Mouse (Mus musculus) right cerebral cortex, postnatal 25 days (tissue): ENCODE results near the gene Cand1.

Source experiments
- DNase-seq: peaks from one replicate; pipeline ENCODE4 v3.0.0; 2022

Gene Cand1

GRCm38 (mm10) chr10:119206309-119206932 lies 33.4 kb downstream of the Cand1 start:
- DNase-seq = no peak

DNA sequence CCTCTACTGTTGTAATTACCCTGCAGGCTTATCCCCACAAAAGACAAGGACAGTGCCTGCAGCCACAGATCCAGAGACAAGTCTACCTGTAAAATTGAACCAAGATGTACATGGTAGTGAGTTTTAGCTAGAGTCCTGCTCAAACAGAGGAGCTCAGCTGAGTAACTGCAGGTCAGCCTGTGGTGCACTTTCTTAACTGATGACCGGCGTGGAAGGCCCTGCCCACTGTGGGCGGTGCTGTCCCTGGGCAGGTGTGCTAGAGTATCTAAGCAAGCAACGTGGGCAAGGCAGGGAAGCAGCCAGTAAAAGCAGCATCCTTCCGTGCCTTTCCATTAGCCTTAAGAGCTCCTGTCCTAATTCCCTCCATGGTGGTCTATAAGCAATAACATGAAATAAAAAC lies 34.6 kb downstream of the Cand1 start:
- DNase-seq = no peak

DNA sequence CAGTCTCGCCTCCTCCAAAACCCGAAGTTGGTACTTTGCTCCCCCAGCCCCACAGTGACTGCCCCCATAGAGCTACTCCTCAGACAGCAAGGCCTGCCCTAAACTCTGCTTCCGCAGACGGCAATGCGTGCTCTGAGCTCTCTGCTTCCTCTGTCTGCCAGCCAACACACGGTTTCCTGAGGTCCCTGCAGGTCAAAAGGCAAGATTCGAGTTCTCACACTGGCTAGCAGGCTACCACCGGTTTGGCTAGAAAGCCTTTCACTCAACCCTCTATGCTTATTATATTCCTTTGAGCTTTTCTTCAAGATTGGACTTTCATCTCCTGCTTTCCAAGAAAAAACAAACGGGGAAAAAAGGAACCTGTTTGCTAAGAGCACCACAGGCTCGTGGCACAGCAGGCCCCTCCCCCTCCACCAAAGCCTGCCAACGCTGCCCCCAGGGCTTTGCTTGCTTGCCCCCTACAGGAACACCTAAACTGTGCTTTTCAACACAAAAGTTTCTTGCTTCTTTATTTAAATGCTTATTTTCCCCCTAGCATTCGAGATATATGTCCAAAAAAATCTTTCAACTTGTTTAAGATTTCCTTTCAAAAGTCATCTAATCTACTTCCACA lies 35.4 kb downstream of the Cand1 start:
- no peak for DNase-seq

- DNase-seq = no peak
These were observed 40.0 kb downstream of the Cand1 start for GRCm38 (mm10) chr10:119199864-119200263.

DNA sequence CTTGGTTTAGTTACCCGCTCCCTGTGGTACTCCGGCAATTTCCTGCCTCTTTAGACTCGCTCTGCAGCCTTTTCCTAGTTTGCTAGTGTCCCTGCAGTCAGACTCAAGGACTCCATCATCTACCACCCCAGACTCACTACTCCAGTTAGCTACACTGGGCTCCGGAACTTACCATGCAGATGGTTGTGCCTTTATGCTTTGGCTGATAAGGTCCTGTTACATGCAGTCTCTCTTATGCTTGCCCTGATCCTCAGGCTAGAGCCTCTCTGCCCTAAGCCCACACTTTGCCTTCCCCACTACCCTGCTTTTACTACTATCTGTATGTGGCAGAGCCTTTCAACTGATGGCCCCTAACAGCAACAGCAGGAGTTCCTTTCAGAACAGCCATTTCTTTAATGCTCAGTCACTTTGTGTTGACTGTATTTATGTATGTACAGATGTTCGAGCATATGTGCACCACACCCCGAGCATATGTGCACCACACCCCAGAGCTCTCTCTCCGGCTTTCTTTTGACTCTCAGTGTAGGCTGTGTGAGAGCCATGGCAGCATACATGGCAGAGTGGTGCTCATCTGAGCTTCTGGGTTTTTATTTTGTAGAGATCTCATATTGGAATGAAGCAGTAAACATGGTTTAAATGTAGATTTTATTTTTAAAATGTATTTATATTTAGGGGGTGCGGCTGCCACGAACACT lies 41.5 kb downstream of the Cand1 start:
- DNase-seq = peak; percentile 33

GRCm38 (mm10) chr10:119197621-119198150 lies 42.2 kb downstream of the Cand1 start:
- no peak for DNase-seq

DNA sequence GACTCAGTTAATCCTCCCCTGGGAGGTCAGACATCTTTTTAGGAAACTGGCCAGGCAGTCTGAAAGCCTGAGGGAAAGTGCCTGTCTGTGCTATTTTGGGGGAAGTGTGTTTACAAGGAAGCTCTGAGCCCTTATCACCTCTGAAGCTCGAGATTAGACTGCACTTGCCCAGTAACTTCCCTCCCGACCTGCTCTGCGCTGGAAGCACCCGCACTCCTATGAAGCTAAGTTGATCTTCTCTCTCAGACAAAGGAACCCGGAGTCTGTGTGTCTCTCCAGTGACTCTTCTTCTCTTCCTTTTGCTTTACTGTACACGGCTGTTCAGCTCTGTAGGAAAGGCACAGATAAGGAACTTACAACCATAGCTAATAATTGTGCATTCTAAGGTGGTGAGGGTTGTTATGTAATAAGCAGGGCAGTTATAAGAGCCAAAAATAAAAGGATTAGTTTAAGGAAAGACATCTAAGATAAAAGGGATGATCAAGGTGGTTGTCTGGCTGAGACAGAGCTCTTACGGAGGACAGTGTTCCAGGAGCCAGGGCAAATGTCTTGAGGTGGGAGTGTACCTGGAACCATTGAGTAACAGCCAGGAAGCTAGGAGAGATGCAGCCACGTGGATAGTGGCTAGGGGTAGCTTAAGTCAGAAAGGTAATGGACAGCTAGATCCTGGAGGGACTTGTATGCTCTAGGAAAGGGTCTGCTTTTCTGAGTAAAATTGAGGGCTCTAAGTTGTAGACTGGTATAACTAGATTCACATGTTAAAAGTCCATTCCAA lies 47.1 kb downstream of the Cand1 start:
- no peak for DNase-seq

DNA sequence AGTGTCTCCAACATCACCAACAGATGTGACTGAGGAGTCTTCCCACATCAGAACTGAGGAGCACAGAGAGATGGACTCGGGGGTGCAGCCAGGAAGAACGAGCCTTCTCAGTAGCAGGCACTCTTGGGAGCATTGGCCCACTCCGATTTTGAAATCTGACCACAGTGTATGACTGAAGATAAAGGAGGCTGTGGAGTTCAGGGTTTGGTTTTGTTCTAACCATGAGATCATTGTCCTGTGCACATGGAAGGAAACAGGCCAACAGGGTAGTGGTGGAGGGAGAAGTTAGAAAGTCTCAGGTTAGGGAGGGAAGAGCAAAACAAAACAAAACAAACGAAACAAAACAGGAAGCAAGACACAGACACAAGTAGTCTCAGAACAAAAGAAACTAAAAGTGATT lies 52.1 kb downstream of the Cand1 start:
- DNase-seq = no peak

GRCm38 (mm10) chr10:119169656-119170055 lies 70.2 kb downstream of the Cand1 start:
- DNase-seq = no peak

DNA sequence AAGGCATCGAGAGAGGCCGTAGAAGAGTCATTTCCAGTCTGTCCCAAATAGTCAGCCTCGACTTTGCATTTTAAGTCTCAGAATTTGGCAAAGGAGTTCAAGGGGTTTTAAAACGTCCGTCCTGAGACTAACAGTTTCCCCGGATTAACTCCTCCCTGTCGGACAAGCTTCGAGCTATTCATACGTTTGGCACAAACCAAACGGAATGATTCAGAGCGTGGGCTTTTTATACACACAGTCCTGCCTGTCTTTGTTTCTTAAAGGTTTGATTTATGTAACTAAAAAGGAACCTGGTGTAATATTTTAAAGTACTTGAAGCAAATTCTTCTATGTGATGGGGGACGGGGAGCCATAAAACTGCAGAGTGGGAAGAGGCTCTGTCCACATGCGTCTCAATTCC lies 70.6 kb downstream of the Cand1 start:
- DNase-seq = no peak

- DNase-seq = peak; percentile 17
These were observed 71.1 kb downstream of the Cand1 start for GRCm38 (mm10) chr10:119168791-119169190.

- DNase-seq = no peak
These were observed 72.0 kb downstream of the Cand1 start for GRCm38 (mm10) chr10:119167858-119168257.

DNA sequence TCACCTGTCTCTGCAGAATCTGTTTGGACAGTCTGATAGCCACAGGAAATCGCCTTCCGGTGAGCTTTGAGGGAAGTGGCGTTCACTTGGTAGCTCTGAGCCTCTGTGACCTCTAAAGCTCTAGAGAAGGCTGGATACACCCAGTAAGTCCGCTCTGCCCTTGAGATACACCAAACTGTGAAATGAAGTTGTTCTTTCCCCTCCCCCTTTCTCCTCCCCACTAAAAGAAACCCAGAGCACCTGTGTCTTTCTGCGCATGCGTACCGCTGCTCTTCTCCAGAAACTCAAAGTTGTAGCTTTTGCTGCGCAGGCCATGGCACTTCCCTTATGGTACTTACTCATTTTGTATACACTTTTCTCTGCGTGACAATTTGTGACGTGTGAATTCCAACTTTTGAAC lies 74.8 kb downstream of the Cand1 start:
- DNase-seq = no peak

DNA sequence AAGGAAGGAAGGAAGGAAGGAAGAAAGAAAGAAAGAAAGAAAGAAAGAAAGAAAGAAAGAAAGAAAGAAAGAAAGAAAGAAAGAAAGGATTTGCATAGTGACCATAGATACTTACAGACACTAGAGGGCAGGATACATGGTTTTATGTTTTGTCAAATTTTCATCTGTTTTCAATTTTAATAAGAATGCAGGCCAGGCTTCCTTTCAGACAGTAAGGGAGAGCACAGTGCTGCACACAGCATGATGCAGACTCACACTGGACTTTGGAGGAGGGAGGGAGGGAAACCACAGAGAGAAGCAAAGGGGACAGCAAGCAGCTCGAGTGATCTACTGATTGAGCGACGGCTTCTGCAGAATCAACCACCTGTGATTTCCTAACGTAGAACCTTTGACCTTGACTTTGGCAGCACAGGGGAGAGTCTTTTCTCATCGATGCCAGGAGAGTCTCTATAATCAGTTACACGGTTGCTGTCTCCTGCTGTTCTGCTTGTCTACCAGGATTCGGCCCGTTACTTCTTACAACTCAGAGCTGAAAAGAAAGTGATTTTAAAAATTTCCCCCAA lies 78.0 kb downstream of the Cand1 start:
- DNase-seq = no peak

GRCm38 (mm10) chr10:119160161-119160560 lies 79.7 kb downstream of the Cand1 start:
- no peak for DNase-seq

- no peak for DNase-seq
These were observed 90.6 kb downstream of the Cand1 start for GRCm38 (mm10) chr10:119149261-119149660.
